Mouse (Mus musculus): ENCODE measurements at regions not wholly inside any gene's neighbourhood (a gene's known extent, or its start where the extent isn't known, plus 50 kb on each side); places are given as distances from the start of the nearest gene placed in this dataset.

DNA sequence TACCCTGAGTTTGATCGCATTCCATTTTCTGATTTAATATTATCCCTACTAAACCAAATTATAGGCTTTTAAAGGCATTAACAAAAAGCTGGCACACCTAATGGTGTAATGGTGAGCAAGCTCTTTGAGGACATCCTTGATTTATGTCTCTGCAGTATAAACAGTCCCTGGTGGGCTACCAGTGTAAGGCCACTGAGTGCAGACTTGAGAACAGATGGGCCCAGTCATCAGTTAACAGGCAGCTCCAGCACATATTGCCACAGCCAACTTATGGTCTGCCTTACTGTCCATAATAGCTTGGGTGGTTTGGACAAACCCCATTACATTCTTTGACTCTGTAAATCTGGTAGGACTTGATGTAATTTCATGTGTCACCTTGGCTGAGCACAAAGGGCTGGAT lies 144.4 kb upstream of the Fndc3a start:
- TF ChIP-seq CTCF (conservative IDR thresholded peaks at IDR 0.05; ENCODE audit: low read length) (no peak), NANOG (IDR thresholded peaks at IDR 0.05; ENCODE audit: borderline replicate concordance, low read length) (no peak), POU5F1 (IDR thresholded peaks at IDR 0.05; ENCODE audit: borderline replicate concordance, low read length) (no peak)

Data from E14TG2a.4 (cell line).